Mouse (Mus musculus) liver, embryonic 16.5 days (tissue): ENCODE results near the gene Olfr155. TPM values are rescaled to one million over a fixed set of nuclear protein-coding genes. Genes with fewer than 3 reads are reported as not detected.

Experiments
- polyA plus RNA-seq: library from polyadenylated mRNA; unstranded; fragments of >200 nt; fragmentation: Nextera tagmentation; extraction: Ambion mirVana; gene quantifications from 2 replicates; pipeline ENCODE4 v1.2.1, GENCODE M21; 2015

The Olfr155 gene
- polyA plus RNA-seq, 1 experiment from 2014 or later = not detected

Other genes starting within 250 kb of the Olfr155 start
- gene Npr2, start 219.6 kb upstream of the Olfr155 start, polyA plus RNA-seq = 0.49 and 0.91 TPM in 2 replicates
- 0.08 and 0.20 TPM in 2 replicates for gene Spag8, start 198.0 kb upstream of the Olfr155 start, polyA plus RNA-seq
- 63.9 and 68.5 TPM in 2 replicates for gene Hint2, start 195.1 kb upstream of the Olfr155 start, polyA plus RNA-seq
- gene Tmem8b, start 182.6 kb upstream of the Olfr155 start, polyA plus RNA-seq = 0.22 and 0.23 TPM in 2 replicates
- 0.63 and 1.0 TPM in 2 replicates for gene Fam221b, start 182.4 kb upstream of the Olfr155 start, polyA plus RNA-seq
- gene Olfr70, start 150.8 kb upstream of the Olfr155 start, polyA plus RNA-seq = not detected in 2 replicates
- not detected in 2 replicates for gene Olfr71, start 141.3 kb upstream of the Olfr155 start, polyA plus RNA-seq
- gene Hrct1, start 124.4 kb upstream of the Olfr155 start, polyA plus RNA-seq = 0.22 TPM in 1 of 2 replicates, not detected in the other
- 0.02 and 0.04 TPM in 2 replicates for gene Spaar, start 121.5 kb upstream of the Olfr155 start, polyA plus RNA-seq
- gene Olfr159, start 80.6 kb upstream of the Olfr155 start, polyA plus RNA-seq = not detected in 2 replicates
- gene Olfr156, start 27.7 kb upstream of the Olfr155 start, polyA plus RNA-seq = not detected in 2 replicates
- not detected in 2 replicates for gene Olfr157, start 11.4 kb upstream of the Olfr155 start, polyA plus RNA-seq
- 1.7 and 2.1 TPM in 2 replicates for gene Reck, start 24.0 kb downstream of the Olfr155 start, polyA plus RNA-seq
- 60.5 and 66.1 TPM in 2 replicates for gene Glipr2, start 105.8 kb downstream of the Olfr155 start, polyA plus RNA-seq
- not detected in 2 replicates for gene Ccin, start 131.9 kb downstream of the Olfr155 start, polyA plus RNA-seq
- 100 and 101 TPM in 2 replicates for gene Clta, start 152.9 kb downstream of the Olfr155 start, polyA plus RNA-seq
- gene Gne, start 232.6 kb downstream of the Olfr155 start, polyA plus RNA-seq = 32.2 and 36.2 TPM in 2 replicates